Mouse (Mus musculus): ENCODE measurements around the gene Psat1. TPM values are rescaled to one million over a fixed set of nuclear protein-coding genes. Genes with fewer than 3 reads are reported as not detected.

Gene Psat1
- total RNA-seq, 2 experiments from 2014 or later = 11.6 to 14.7 TPM

- DNase-seq = peak; percentile 13 to 39
- intact Hi-C loops (cut with DNase I) = loop anchor here (2.0 to 10.0 kb wide), 3 partner anchors 65 to 1882 kb away; no protein-coding TSS in a partner anchor
Measured at GRCm38 (mm10) chr19:15866851-15867250, 80.3 kb downstream of the Psat1 start.

GRCm38 (mm10) chr19:15866126-15866525 lies 81.0 kb downstream of the Psat1 start:
- DNase-seq = no peak
- intact Hi-C loops (cut with DNase I) = loop anchor here (2.0 to 10.0 kb wide), 3 partner anchors 64 to 1881 kb away; no protein-coding TSS in a partner anchor

- intact Hi-C loops (cut with DNase I) = loop anchor here (5.0 to 10.0 kb wide), 2 partner anchors 63 to 1881 kb away; no protein-coding TSS in a partner anchor
- DNase-seq = no peak
Measured at GRCm38 (mm10) chr19:15865431-15865830, 81.7 kb downstream of the Psat1 start.

GRCm38 (mm10) chr19:15864129-15864528 lies 83.0 kb downstream of the Psat1 start:
- DNase-seq = no peak
- intact Hi-C loops (cut with DNase I) = loop anchor here (10.0 kb wide), 1 partner anchor 1879 kb away; no protein-coding TSS in a partner anchor

- intact Hi-C loops (cut with DNase I) = no loop called here
Measured at GRCm38 (mm10) chr19:15855379-15855778, 91.8 kb downstream of the Psat1 start.

More at GRCm38 (mm10) chr19:15855379-15855778, 91.8 kb downstream of the Psat1 start:
- no peak for DNase-seq

Other genes with a start within 250 kb of the Psat1 start
- 1 to 10 TPM; 4.9 to 5.8 TPM for gene Cep78, start 37.7 kb upstream of the Psat1 start, total RNA-seq (2021)
- gene Gnaq, start 185.5 kb upstream of the Psat1 start, total RNA-seq (2021) = 10 to 100 TPM; 37.3 to 38.1 TPM